Mouse (Mus musculus): ENCODE measurements around the gene Oca2.

Oca2 gene

GRCm38 (mm10) chr7:56315630-56316529, 76.3 kb downstream of the Oca2 start:
- Histone ChIP-seq H3K4me1 (replicated peaks; ENCODE audit: low read depth, low read length) (no peaks in the 10 kb centered on the region), H3K4me3 (replicated peaks; ENCODE audit: low read length) (no peak overlapping the region), H3K36me3 (ENCODE audit: insufficient read depth, low read length) (no peaks in the 10 kb centered on the region), H3K9me3 (ENCODE audit: low read length) (no peaks in the 10 kb centered on the region), H3K27me3 (ENCODE audit: insufficient read depth, low read length) (no peaks in the 10 kb centered on the region)
- TF ChIP-seq CTCF (conservative IDR thresholded peaks at IDR 0.05; ENCODE audit: low read length) (no peak), POU5F1 (IDR thresholded peaks at IDR 0.05; ENCODE audit: borderline replicate concordance, low read length) (no peak), NANOG (IDR thresholded peaks at IDR 0.05; ENCODE audit: borderline replicate concordance, low read length) (no peak)

- no peak for TF ChIP-seq POU5F1 (IDR thresholded peaks at IDR 0.05; ENCODE audit: borderline replicate concordance, low read length)
- TF ChIP-seq CTCF (conservative IDR thresholded peaks at IDR 0.05; ENCODE audit: low read length), result 0 out of 2 replicates have a peak, but pooled peaks have one; percentile 22
- no peaks in the 10 kb centered on the region for H3K27me3 ChIP-seq (ENCODE audit: insufficient read depth, low read length)
These were observed 88.2 kb downstream of the Oca2 start for GRCm38 (mm10) chr7:56327738-56328137.

DNA sequence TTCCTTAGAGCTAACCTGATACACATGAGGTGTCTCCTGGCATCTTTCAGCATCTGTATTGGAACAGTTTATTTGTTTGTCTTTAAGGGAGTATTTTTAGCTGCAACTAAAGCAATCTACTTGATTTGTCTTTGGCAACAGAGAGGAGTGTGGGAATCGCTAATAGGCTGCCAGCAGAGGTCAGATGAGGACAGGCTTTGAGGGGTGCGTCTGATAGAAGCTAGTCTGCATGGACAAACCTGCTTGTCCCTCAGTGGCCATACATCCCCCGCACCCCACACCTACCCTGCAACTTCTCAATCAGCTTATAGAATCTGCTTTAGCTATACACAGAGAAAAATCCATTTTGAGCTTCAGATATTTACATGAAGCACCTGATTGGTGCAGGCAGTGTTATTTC, 109.0 kb downstream of the Oca2 start:
- Histone ChIP-seq H3K4me3 (replicated peaks; ENCODE audit: low read length) (no peak overlapping the region), H3K27me3 (ENCODE audit: insufficient read depth, low read length) (no peaks in the 10 kb centered on the region), H3K9me3 (ENCODE audit: low read length) (no peaks in the 10 kb centered on the region), H3K4me1 (replicated peaks; ENCODE audit: low read depth, low read length) (no peaks in the 10 kb centered on the region), H3K36me3 (ENCODE audit: insufficient read depth, low read length) (no peaks in the 10 kb centered on the region)
- TF ChIP-seq CTCF (conservative IDR thresholded peaks at IDR 0.05; ENCODE audit: low read length), result no peak
- TF ChIP-seq POU5F1 (IDR thresholded peaks at IDR 0.05; ENCODE audit: borderline replicate concordance, low read length), result no peak
- no peak for TF ChIP-seq NANOG (IDR thresholded peaks at IDR 0.05; ENCODE audit: borderline replicate concordance, low read length)

More at GRCm38 (mm10) chr7:56327738-56328137, 88.2 kb downstream of the Oca2 start:
- no peaks in the 10 kb centered on the region for H3K36me3 ChIP-seq (ENCODE audit: insufficient read depth, low read length)
- H3K9me3 ChIP-seq (ENCODE audit: low read length), result peaks cover 8% of the 10 kb centered on the region
- H3K4me3 ChIP-seq (replicated peaks; ENCODE audit: low read length), result no peak overlapping the region
- H3K4me1 ChIP-seq (replicated peaks; ENCODE audit: low read depth, low read length), result no peaks in the 10 kb centered on the region

GRCm38 (mm10) chr7:56356658-56357342, 117.2 kb downstream of the Oca2 start:
- Histone ChIP-seq H3K4me3 (replicated peaks; ENCODE audit: low read length) (no peak overlapping the region), H3K9me3 (ENCODE audit: low read length) (no peaks in the 10 kb centered on the region)
- TF ChIP-seq POU5F1 (IDR thresholded peaks at IDR 0.05; ENCODE audit: borderline replicate concordance, low read length) (no peak), NANOG (IDR thresholded peaks at IDR 0.05; ENCODE audit: borderline replicate concordance, low read length) (no peak), CTCF (conservative IDR thresholded peaks at IDR 0.05; ENCODE audit: low read length) (no peak)

DNA sequence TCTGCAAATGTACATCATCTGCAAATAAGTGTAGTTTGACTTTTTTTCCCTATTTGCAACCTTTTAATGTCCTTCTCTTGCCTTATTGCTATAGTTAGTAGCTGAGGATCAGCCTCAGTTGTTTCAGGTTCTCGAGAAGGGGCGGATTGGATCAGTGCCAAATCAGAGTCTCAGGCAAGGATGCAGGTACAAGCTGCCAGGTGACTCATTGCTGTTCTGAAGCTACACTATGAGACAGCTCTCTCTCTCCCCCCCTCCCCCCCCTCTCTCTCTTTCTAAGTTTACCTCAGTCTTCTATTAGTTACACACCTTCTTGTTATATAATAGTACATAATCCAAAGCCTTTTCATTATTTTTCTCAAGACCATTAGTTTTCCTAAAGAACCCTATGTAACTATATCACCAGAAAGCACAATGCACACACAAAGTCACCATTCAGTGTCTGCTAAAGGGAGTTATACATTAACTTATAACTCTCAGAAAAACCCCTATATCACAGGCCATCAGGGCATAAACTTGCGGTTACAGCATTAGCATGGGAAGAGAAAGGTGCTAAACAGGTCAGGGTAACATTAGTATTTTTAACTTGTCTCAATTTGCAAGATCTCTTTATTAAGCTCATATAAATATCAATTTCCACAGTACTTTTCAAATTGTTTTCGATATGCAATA, 142.3 kb downstream of the Oca2 start:
- Histone ChIP-seq H3K4me3 (replicated peaks; ENCODE audit: low read length) (no peak overlapping the region), H3K9me3 (ENCODE audit: low read length) (no peaks in the 10 kb centered on the region), H3K4me1 (replicated peaks; ENCODE audit: low read depth, low read length) (no peaks in the 10 kb centered on the region), H3K36me3 (ENCODE audit: insufficient read depth, low read length) (no peaks in the 10 kb centered on the region), H3K27me3 (ENCODE audit: insufficient read depth, low read length) (no peaks in the 10 kb centered on the region)
- TF ChIP-seq POU5F1 (IDR thresholded peaks at IDR 0.05; ENCODE audit: borderline replicate concordance, low read length), result no peak
- TF ChIP-seq CTCF (conservative IDR thresholded peaks at IDR 0.05; ENCODE audit: low read length), result no peak
- TF ChIP-seq NANOG (IDR thresholded peaks at IDR 0.05; ENCODE audit: borderline replicate concordance, low read length), result no peak

More at GRCm38 (mm10) chr7:56356658-56357342, 117.2 kb downstream of the Oca2 start:
- Histone ChIP-seq H3K36me3 (ENCODE audit: insufficient read depth, low read length) (no peaks in the 10 kb centered on the region), H3K27me3 (ENCODE audit: insufficient read depth, low read length) (no peaks in the 10 kb centered on the region), H3K4me1 (replicated peaks; ENCODE audit: low read depth, low read length) (no peaks in the 10 kb centered on the region)

DNA sequence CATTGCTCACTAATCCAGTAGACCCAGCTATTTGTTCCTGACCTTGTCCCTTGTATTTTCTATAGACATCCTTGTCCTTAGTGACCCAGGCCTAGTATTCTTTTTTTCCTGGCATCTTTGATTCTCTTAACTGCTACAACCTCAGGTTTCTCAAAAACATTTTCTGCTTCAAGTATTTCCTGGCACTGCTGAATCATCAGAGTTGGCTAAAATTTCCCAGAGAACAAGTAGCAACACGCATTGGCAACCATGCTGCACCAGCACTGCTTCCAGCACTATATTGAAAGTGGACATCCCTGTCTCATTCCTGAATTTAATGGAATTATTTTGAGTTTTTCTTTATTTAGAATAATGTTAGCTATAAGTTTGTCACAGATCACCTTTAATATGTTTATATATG, 143.1 kb downstream of the Oca2 start:
- no peaks in the 10 kb centered on the region for H3K27me3 ChIP-seq (ENCODE audit: insufficient read depth, low read length)
- no peak for TF ChIP-seq NANOG (IDR thresholded peaks at IDR 0.05; ENCODE audit: borderline replicate concordance, low read length)
- TF ChIP-seq CTCF (conservative IDR thresholded peaks at IDR 0.05; ENCODE audit: low read length), result no peak
- no peak for TF ChIP-seq POU5F1 (IDR thresholded peaks at IDR 0.05; ENCODE audit: borderline replicate concordance, low read length)
- no peak overlapping the region for H3K4me3 ChIP-seq (replicated peaks; ENCODE audit: low read length)
- H3K4me1 ChIP-seq (replicated peaks; ENCODE audit: low read depth, low read length), result no peaks in the 10 kb centered on the region
- H3K9me3 ChIP-seq (ENCODE audit: low read length), result no peaks in the 10 kb centered on the region
- H3K36me3 ChIP-seq (ENCODE audit: insufficient read depth, low read length), result no peaks in the 10 kb centered on the region

- TF ChIP-seq POU5F1 (IDR thresholded peaks at IDR 0.05; ENCODE audit: borderline replicate concordance, low read length) (no peak), CTCF (conservative IDR thresholded peaks at IDR 0.05; ENCODE audit: low read length) (no peak)
These were observed 148.7 kb downstream of the Oca2 start for GRCm38 (mm10) chr7:56388295-56388694.

DNA sequence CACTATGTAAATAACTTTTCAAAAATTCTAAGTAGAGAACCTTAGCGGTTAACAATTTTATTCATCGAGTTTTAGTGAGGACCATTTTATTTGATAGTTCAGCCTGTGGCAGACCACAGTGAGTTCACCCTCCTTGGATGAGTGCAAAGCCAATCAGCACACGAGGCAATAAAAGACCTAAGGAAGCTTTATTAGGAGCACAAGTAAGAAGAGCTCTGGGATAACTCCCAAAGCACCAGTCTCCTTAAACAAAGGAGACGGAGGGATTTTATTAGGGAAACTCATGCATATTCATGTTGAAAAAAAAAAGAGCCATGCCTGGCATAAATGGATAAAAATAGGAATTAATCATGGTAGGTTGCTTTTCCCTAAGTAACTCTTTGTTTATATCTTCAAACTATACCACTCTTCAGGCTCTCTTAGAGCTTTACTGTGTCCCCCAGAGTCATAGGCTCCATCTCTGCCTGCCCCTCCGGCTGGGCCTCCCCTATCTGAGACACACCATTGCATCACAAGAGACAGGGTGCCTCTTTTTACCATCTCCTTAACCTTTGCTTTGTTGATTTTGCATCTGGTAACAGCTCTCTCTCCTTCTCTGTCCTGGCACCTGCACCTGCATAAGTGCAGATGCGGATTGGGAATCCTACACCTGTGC, 178.7 kb downstream of the Oca2 start:
- Histone ChIP-seq H3K4me1 (replicated peaks; ENCODE audit: low read depth, low read length) (peaks cover 15% of the 10 kb centered on the region), H3K36me3 (ENCODE audit: insufficient read depth, low read length) (no peaks in the 10 kb centered on the region), H3K4me3 (replicated peaks; ENCODE audit: low read length) (no peak overlapping the region), H3K27me3 (ENCODE audit: insufficient read depth, low read length) (no peaks in the 10 kb centered on the region), H3K9me3 (ENCODE audit: low read length) (peaks cover 18% of the 10 kb centered on the region)
- TF ChIP-seq POU5F1 (IDR thresholded peaks at IDR 0.05; ENCODE audit: borderline replicate concordance, low read length), result 0 out of 2 replicates have a peak, but pooled peaks have one; percentile 5
- no peak for TF ChIP-seq NANOG (IDR thresholded peaks at IDR 0.05; ENCODE audit: borderline replicate concordance, low read length)

More at GRCm38 (mm10) chr7:56388295-56388694, 148.7 kb downstream of the Oca2 start:
- Histone ChIP-seq H3K9me3 (ENCODE audit: low read length) (no peaks in the 10 kb centered on the region), H3K36me3 (ENCODE audit: insufficient read depth, low read length) (no peaks in the 10 kb centered on the region), H3K4me3 (replicated peaks; ENCODE audit: low read length) (no peak overlapping the region), H3K4me1 (replicated peaks; ENCODE audit: low read depth, low read length) (no peaks in the 10 kb centered on the region), H3K27me3 (ENCODE audit: insufficient read depth, low read length) (no peaks in the 10 kb centered on the region)

Data from E14TG2a.4 (cell line).